Mouse (Mus musculus) hindbrain, embryonic 11.5 days (tissue): ENCODE results near the gene Armc9. TPM values are rescaled to one million over a fixed set of nuclear protein-coding genes. Genes with fewer than 3 reads are reported as not detected.

Experiments
- ATAC-seq: fragments of 200-750 bp; cut with Nextera tagmentation; 2 replicates; pipeline ENCODE4 v1.8.0; 2017; ENCODE audit warnings: mild to moderate bottlenecking, moderate TSS enrichment, moderate library complexity; ENCODE audit not compliant: low FRiP score
- DNase-seq: peaks from one replicate; pipeline ENCODE4 v3.0.0-alpha.2; 2015; ENCODE audit warnings: low spot score
- H3K27ac ChIP-seq: fragments of 300-500 bp; sonication (generic); 2 replicates; pipeline ENCODE4 v1.5.1; 2014; ENCODE audit warnings: mild to moderate bottlenecking, low read depth, low read length
- H3K27me3 ChIP-seq: fragments of 300-500 bp; sonication (generic); 2 replicates; pipeline ENCODE4 v1.6.1; 2014; ENCODE audit warnings: mild to moderate bottlenecking, low read length, moderate library complexity, mixed read lengths; ENCODE audit not compliant: control insufficient read depth, insufficient read depth
- H3K36me3 ChIP-seq: fragments of 300-500 bp; sonication (generic); 2 replicates; pipeline ENCODE4 v1.6.1; 2014; ENCODE audit warnings: mild to moderate bottlenecking, low read length, moderate library complexity, mixed read lengths; ENCODE audit not compliant: control insufficient read depth, insufficient read depth
- H3K4me1 ChIP-seq: fragments of 300-500 bp; sonication (generic); replicated peaks from 2 replicates; pipeline ENCODE4 v1.6.1; 2014; ENCODE audit warnings: low read length, mixed read lengths; ENCODE audit not compliant: control insufficient read depth, insufficient read depth
- H3K4me2 ChIP-seq: fragments of 300-500 bp; sonication (generic); replicated peaks from 2 replicates; pipeline ENCODE4 v1.6.1; 2014; ENCODE audit warnings: mild to moderate bottlenecking, low read depth, low read length
- H3K4me3 ChIP-seq: fragments of 300-500 bp; sonication (generic); 2 replicates; pipeline ENCODE4 v1.5.1; 2014; ENCODE audit warnings: low read depth, low read length
- H3K9ac ChIP-seq: fragments of 300-500 bp; sonication (generic); 2 replicates; pipeline ENCODE4 v1.6.1; 2014; ENCODE audit warnings: low read depth, low read length
- H3K9me3 ChIP-seq: fragments of 300-500 bp; sonication (generic); 2 replicates; pipeline ENCODE4 v1.6.1; 2016; ENCODE audit warnings: low read length; ENCODE audit not compliant: control insufficient read depth
- WGBS: fragments of 180-500 bp; shearing (Covaris S2); extraction: QIAGEN DNeasy Blood & Tissue Kit; methylation state at CpG from one replicate; pipeline ENCODE4 v1.1.7; 2014; 5-methylcytosine and 5-hydroxymethylcytosine counted together
- polyA plus RNA-seq: library from polyadenylated mRNA; unstranded; fragments of >200 nt; fragmentation: Nextera tagmentation; extraction: Ambion mirVana; gene quantifications from 2 replicates; pipeline ENCODE4 v1.2.1, GENCODE M21; 2014

Gene Armc9
- polyA plus RNA-seq, 1 experiment from 2014 or later, result 33.9 TPM

DNA sequence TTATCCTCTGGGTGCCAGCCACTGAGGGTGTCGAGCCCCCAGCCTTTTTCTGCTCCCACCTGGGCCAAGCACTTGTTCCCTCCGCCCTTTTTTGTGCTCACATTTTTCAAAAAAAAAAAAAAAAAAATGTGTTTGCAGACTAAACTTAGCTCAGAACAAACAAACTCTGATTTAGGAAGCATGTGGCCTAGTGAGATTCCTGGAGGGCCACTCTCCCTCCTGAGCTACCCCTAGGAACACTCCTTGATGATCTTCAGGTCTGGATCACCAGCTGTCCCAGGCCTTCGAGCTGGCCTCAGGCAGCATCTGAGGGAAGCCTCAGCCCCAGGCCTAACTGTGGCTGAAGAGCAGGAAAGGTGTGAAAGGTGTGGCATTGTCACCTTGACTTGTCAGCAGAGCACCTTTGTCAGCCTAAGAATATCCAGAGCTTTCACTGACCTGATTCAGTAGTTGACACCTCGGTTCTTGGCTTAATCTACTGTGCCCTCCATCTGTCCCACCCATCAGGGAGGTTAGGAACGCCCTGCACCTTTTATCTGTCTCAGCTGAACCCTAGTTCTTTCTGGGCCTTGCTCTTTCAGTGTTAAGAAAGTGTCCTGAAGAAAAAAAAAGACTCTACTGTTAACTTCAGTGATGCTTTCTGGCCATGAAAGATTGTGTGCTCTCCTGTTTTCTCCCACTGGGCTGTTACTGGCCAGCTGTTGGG, 27.6 kb downstream of the Armc9 start:
- Histone ChIP-seq H3K27me3 (no peaks in the 10 kb centered on the region), H3K4me1 (no peaks in the 10 kb centered on the region), H3K36me3 (no peaks in the 10 kb centered on the region), H3K4me3 (no peak overlapping the region), H3K27ac (no peak overlapping the region), H3K9me3 (no peaks in the 10 kb centered on the region), H3K9ac (no peak overlapping the region), H3K4me2 (no peak overlapping the region)
- ATAC-seq, result no peak
- no peak for DNase-seq
- WGBS, result 87% methylated on average over 5 of the region's 5 CpGs

DNA sequence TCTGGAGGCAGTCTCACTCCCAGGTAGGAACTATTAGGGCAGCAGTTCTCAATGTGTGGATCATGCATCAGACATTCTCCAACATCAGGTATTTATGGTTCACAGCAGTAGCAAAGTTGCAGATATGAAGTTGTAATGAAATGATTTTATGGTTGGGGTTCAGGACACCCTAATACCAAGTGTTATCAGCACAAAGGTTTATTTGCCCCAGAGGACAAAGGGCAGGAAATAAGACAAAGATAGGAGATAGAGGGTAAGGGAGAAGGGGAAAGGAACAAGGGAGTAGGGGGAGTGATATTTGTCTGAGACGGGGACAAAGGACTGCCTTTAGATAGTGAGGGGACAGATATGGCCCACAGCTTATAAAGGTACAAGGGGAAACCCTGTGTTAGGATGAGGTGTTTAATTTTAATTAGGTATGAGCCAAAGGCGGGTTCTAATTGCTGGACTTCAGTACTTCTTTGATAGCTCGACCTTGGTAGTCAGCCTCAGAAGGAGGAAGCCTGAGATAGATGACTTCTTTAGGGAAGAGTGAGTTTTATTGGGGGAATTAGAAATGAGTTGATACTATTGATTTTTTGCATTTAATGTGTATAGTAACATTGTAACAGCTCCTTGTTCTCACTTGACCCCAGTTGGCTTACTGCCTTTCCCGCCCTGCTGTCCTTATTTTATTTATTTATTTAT, 29.1 kb downstream of the Armc9 start:
- Histone ChIP-seq H3K9me3 (no peaks in the 10 kb centered on the region), H3K4me2 (no peak overlapping the region), H3K4me1 (no peaks in the 10 kb centered on the region), H3K27ac (no peak overlapping the region), H3K36me3 (no peaks in the 10 kb centered on the region), H3K4me3 (no peak overlapping the region), H3K27me3 (no peaks in the 10 kb centered on the region), H3K9ac (no peak overlapping the region)
- no peak for DNase-seq
- WGBS, result 91% methylated on average over 4 of the region's 4 CpGs
- ATAC-seq, result no peak

DNA sequence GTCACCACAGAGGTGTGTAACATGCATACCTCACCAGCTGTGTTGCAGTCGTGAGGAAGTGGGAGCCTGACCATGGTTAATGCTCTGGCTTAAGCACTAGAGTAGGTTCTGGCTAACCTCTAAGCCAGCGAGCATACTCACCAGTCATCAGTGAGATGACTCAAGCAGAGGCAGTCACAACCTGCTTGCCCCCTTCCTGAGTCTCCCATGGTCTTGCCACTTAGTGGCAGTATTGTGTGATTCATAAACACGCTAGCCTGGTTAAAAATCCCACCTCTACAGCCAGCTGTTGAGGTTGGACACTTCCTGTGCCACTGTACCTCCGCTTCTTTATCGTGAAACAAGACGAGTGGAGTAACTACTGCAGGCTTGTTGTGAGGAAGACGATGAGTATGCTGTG, 32.2 kb downstream of the Armc9 start:
- H3K4me2 ChIP-seq, result no peak overlapping the region
- no peak overlapping the region for H3K27ac ChIP-seq
- 87% methylated on average over 7 of the region's 7 CpGs for WGBS
- H3K9me3 ChIP-seq, result no peaks in the 10 kb centered on the region
- H3K4me1 ChIP-seq, result no peaks in the 10 kb centered on the region
- no peak overlapping the region for H3K9ac ChIP-seq
- ATAC-seq (no peak), DNase-seq (no peak)
- no peak overlapping the region for H3K4me3 ChIP-seq
- no peaks in the 10 kb centered on the region for H3K27me3 ChIP-seq
- no peaks in the 10 kb centered on the region for H3K36me3 ChIP-seq

DNA sequence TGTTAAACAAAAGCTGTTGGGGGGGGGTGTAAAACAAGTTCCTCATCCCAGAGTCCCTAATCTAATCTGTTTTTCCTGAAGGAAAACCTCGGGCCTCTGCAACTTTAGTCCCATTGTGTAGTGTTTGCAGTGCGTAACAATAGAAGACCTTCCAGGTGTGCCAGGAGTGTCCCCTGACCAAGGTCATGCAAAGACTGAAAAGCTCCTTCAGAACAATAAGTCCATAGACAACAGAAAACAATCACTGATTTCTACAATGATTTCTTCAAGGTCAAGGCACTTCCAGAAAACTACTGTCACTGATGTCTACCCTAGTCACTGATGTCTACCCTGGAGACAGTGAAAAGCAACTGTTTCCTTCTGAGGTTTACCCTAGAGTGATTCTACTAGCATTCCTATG, 33.3 kb downstream of the Armc9 start:
- WGBS, result 71% methylated on average over 2 of the region's 2 CpGs
- H3K36me3 ChIP-seq, result no peaks in the 10 kb centered on the region
- H3K4me1 ChIP-seq, result no peaks in the 10 kb centered on the region
- no peak overlapping the region for H3K4me3 ChIP-seq
- H3K27ac ChIP-seq, result no peak overlapping the region
- no peak overlapping the region for H3K4me2 ChIP-seq
- no peaks in the 10 kb centered on the region for H3K9me3 ChIP-seq
- ATAC-seq, result no peak
- H3K9ac ChIP-seq, result no peak overlapping the region
- DNase-seq, result no peak
- H3K27me3 ChIP-seq, result no peaks in the 10 kb centered on the region

DNA sequence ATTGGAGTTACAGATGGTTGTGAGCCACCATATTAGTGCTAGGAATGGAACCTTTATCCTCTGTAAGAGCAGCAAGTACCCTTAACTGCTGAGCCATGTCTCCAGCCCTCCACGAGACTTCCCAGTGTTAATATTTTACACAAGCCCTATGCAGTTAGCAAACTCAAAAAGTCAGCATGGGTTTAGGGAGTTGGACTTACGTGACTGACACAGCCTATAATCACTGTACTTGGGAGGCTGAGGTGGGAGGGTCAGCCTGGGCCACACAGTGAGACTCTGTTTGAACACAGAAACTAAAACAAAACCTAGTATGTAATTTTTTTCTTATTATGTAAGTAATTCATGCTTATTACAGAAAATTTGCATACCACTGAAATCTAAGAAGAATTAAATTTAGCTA, 33.7 kb downstream of the Armc9 start:
- Histone ChIP-seq H3K4me3 (no peak overlapping the region), H3K27ac (no peak overlapping the region), H3K27me3 (no peaks in the 10 kb centered on the region), H3K4me2 (no peak overlapping the region), H3K9me3 (no peaks in the 10 kb centered on the region), H3K9ac (no peak overlapping the region), H3K36me3 (no peaks in the 10 kb centered on the region), H3K4me1 (no peaks in the 10 kb centered on the region)
- DNase-seq (no peak), ATAC-seq (no peak)
- WGBS, result 80% methylated on average over 2 of the region's 2 CpGs

DNA sequence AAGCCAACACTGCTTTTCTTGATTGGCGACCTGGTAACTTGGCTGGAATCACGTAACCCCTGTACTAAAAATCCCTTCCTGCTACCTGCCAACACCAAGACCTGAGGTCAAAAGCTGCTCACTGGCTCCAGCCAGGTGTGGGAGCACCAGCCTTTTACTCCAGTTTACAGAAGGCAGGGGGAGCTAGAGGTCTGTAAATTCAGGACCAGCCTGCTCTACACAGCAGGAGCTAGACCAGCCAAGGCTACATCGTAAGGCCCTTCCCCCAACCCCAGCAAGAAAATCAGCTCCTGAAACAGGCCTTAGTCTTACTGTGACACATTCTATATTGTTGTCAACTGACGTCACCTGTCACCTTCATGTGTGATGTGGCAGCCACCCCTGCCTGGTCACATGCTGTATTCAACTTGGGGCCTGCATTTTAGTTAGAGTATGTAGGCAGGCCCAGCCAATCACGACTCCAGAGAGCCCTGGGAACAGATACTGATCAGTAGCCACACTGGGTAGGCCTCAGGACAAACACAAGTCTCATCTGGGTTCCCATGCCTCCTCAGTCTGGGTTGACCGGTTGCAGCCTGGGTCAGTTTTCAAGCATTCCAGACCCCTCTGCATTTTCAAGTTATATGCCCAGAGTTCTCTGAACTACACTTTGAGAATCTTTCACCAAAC, 34.6 kb downstream of the Armc9 start:
- no peak for ATAC-seq
- 83% methylated on average over 6 of the region's 6 CpGs for WGBS
- no peaks in the 10 kb centered on the region for H3K36me3 ChIP-seq

DNA sequence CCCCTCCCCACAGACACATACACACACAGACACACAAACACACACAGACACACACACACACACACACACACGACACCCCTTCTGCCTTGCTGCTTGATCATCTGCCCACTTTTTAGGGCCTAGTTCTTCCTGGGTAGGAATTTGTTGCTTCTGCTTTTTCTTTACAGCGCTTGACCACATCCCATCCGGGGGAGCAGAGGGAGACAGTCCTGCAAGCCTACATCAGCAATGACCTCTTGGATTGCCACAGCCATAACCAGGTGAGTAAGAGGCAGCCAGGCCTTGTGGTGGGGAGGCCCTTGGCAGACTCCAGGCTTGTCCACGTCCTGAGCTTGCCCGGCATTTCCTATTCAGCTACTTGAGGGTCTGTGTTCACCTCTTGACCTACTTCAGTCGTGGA, 36.3 kb downstream of the Armc9 start:
- Histone ChIP-seq H3K36me3 (no peaks in the 10 kb centered on the region; the same call in 1 of the 2 replicates), H3K9me3 (no peaks in the 10 kb centered on the region), H3K4me1 (no peaks in the 10 kb centered on the region), H3K27me3 (no peaks in the 10 kb centered on the region), H3K27ac (no peak overlapping the region), H3K4me2 (no peak overlapping the region), H3K4me3 (no peak overlapping the region), H3K9ac (no peak overlapping the region)
- WGBS, result 86% methylated on average over 6 of the region's 6 CpGs
- DNase-seq (no peak), ATAC-seq (no peak)

More for the DNA sequence above, 34.6 kb downstream of the Armc9 start:
- no peak overlapping the region for H3K4me2 ChIP-seq
- H3K4me3 ChIP-seq, result no peak overlapping the region
- H3K9me3 ChIP-seq, result no peaks in the 10 kb centered on the region
- no peak for DNase-seq
- H3K4me1 ChIP-seq, result no peaks in the 10 kb centered on the region
- no peak overlapping the region for H3K9ac ChIP-seq
- no peak overlapping the region for H3K27ac ChIP-seq
- no peaks in the 10 kb centered on the region for H3K27me3 ChIP-seq

DNA sequence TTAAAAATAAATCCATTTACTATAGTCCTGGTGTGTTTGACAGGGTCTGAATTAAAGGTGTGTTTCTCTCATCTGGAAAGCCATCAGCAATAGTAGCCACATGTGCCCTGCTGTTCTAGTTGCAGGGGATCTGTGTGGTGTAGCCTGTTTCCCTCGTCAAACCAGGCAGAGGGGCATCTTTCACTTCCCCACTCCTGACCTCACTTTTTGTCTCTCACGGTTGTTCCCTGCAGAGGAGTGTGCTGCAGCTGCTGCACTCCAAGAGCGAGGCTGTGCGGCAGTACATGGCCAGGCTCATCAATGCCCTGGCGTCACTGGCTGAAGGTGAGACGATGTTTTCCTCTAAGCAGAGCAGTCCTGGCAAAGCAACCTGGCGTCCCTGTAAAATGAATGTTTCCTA, 39.5 kb downstream of the Armc9 start:
- no peak for ATAC-seq
- DNase-seq, result no peak
- peaks cover 4% of the 10 kb centered on the region; the same call in 1 of the 2 replicates for H3K36me3 ChIP-seq

More for the DNA sequence above, 39.5 kb downstream of the Armc9 start:
- Histone ChIP-seq H3K27ac (no peak overlapping the region), H3K9me3 (no peaks in the 10 kb centered on the region), H3K4me2 (no peak overlapping the region), H3K4me1 (no peaks in the 10 kb centered on the region), H3K9ac (no peak overlapping the region), H3K27me3 (no peaks in the 10 kb centered on the region), H3K4me3 (no peak overlapping the region)
- 77% methylated on average over 7 of the region's 7 CpGs for WGBS
